Mouse (Mus musculus) brain, embryonic 14.5 days (tissue): ENCODE measurements around the gene Hebp2. TPM values are rescaled to one million over a fixed set of nuclear protein-coding genes. Genes with fewer than 3 reads are reported as not detected.

Source experiments
- DNase-seq: peaks from one replicate; pipeline ENCODE4 v3.0.0-alpha.2; 2011; ENCODE audit warnings: low read depth
- CTCF ChIP-seq: fragments of 200-500 bp; IDR thresholded peaks from 2 replicates; pipeline ENCODE4 v1.5.1; 2012; ENCODE audit warnings: inconsistent platforms, mild to moderate bottlenecking, moderate library complexity, borderline replicate concordance; ENCODE audit not compliant: insufficient read depth, insufficient read length; ENCODE audit errors: extremely low read depth
- POLR2A ChIP-seq: fragments of 200-500 bp; IDR thresholded peaks from 2 replicates; pipeline ENCODE4 v1.6.1; 2012; ENCODE audit warnings: mild to moderate bottlenecking, inconsistent platforms, borderline replicate concordance; ENCODE audit not compliant: poor library complexity, insufficient read depth, insufficient read length, severe bottlenecking; ENCODE audit errors: extremely low read depth
- polyA plus RNA-seq: library from polyadenylated mRNA; depleted of rRNA; stranded (reverse); fragments of >200 nt; gene quantifications from 2 replicates; pipeline ENCODE4 v1.2.3, GENCODE M21; 2012

The Hebp2 gene
- polyA plus RNA-seq, 1 experiment = 4.4 TPM

DNA sequence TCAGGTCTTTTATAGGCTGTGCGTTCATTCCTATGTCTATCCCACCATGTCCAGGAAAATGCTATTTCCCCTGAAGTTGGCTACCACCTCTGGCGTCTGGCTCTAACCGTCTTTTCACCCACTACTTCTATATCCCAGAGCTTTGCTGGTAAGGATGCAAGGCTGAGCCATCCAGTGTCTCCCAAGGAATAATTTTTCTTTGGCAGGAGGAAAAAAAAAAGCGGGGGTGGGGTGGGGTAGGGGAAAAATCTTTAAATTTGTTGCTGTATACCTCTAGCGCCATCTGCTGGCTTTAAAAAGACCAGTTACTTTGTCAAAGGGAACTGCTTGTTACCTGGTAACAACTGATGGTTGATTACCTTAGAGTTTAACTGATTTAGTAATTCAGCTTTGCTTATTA lies 17.4 kb downstream of the Hebp2 start:
- TF ChIP-seq CTCF (peak; percentile 27; the same call in 1 of the 2 replicates), POLR2A (no peak)
- DNase-seq = peak; percentile 73

DNA sequence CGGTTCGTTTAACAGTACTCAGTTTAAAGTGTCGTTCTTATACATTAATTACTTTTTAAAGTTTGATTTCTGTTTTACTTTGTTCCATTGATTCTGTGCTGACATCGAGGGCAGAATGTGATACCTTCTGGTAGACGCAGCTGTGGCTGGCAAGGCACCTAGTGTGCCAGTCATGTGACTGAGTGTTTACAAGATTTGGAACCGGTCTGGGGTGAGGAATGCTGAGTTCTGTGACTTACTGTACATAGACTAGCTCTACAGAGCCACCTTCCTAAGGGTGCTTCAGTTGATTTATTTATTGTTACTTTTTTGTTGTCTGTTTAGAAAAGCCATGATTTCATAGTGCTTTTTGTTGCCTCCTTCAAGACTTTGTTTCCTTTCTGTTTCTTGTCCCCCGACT lies 18.1 kb downstream of the Hebp2 start:
- TF ChIP-seq POLR2A = no peak
- DNase-seq = peak; percentile 70

DNA sequence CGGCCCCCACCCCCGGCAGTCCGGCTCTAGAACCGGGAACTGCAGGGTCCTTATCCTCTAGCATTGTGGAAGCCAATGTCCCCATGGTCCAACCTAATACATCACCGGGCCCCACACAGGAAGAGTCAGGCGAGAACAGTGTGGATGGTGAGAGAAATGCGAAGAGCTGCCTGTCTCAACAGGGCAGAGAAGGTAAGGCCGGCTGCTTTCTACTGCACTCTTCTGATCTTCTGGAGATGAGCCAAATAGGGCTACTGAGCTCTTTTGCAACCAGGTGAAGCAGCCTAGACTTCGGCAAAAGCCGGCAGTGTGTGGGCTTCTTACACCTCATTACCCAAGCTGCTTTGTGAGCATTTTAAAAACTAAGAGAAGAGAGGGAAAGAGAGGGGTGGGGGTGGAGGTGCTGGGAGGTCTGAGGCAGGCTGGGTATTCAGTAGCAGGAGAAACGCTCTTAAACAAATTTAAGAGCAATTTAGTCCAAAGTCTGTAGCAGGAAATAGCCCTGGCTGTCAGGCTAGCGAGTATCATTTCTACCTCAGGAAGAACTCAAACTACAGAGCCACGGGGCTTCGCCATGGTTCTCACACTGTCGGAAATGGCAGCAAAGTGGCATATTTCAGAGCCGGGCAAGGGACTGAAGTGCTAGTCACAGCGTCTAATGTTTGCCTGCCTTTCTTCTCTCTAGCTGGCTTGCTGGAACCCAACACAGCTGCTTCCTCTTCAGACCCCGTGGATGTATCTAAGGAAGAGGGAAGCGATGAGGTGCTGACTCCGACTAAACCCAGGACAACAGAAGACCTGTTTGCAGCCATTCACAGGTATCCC lies 18.8 kb downstream of the Hebp2 start:
- no peak for TF ChIP-seq CTCF
- TF ChIP-seq POLR2A = no peak
- peak; percentile 52 for DNase-seq

DNA sequence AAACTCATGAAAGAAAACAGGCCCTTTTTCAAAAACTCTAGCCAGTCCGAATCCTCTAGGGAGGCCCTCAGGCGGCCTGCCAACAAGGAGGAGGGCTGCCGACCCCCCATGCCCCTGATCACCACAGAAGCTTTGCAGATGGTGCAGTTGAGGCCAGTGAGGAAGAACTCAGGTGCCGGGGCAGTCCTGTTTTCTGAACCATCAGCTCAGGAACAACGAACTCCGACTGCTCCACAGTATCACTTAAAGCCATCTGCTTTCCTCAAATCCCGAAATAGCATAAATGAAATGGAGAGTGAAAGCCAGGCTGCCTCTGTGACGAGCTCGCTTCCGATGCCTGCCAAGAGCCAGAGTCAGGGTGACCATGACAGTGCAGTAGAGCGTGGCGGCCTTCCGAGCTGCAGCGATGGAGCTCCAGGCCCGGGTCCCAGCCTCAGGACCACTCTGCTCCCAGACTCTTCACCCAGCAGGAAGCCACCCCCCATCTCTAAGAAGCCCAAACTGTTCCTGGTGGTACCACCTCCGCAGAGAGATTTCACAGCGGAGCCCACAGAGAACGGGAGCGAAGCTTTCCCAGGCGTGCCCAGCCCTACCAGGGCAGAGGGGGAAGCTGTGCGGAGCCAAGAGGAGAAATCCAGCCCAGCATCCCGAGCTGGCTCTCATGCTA lies 19.6 kb downstream of the Hebp2 start:
- DNase-seq = peak; percentile 69
- TF ChIP-seq POLR2A = no peak
- TF ChIP-seq CTCF = no peak

DNA sequence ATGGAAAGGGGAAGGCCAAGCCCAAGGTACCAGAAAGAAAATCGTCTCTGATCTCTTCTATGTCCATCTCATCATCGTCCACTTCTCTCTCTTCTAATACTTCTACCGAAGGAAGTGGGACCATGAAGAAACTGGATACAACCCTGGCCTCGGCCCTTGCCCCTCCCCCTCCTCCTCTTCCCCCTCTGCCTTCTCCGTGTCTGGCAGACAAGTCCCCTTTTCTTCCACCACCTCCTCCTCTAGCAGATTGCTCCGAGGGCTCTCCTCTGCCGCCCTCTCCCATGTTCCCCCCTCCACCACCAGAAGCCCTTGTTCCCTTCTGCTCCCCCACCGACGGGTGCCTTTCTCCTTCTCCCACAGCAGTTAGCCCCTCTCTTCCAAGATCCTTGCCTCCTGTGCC lies 20.1 kb downstream of the Hebp2 start:
- DNase-seq = peak; percentile 49
- TF ChIP-seq POLR2A = no peak
- no peak for TF ChIP-seq CTCF

DNA sequence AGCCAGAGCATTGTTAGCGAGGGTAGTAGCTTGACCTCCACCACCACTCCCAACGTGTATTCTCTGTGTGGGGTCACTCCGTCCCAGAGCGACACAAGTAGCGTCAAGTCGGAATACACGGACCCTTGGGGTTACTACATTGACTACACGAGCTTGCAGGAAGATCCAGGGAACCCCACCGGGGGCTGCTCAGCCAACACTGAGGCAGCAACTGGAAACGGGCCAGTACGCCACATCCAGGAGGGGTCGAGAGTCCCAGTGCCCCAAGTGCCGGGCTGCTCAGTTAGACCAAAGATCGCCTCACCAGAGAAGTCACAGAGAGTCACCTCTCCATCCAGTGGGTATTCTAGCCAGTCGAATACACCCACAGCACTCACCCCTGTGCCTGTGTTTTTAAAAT lies 20.6 kb downstream of the Hebp2 start:
- no peak for DNase-seq
- TF ChIP-seq CTCF (no peak), POLR2A (no peak)

DNA sequence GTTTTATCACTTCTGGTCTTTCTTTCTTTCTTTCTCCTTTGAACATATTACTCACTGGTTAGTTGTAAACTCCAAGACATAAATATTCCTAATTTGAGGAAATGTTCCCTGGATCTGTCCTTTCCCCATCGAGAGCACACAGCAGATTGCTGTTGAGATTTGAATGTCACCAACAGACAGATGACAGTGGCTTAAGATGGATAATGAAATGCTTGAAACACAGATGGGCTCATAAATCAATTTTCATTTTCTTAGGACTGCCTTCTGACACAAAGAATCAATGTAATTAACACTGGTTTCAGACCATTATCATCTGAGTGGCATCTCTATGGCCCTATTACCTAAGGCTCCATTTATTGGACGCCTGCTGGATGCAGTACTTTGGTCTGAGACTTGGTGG lies 23.3 kb downstream of the Hebp2 start:
- DNase-seq = peak; percentile 67
- no peak for TF ChIP-seq CTCF
- no peak for TF ChIP-seq POLR2A

DNA sequence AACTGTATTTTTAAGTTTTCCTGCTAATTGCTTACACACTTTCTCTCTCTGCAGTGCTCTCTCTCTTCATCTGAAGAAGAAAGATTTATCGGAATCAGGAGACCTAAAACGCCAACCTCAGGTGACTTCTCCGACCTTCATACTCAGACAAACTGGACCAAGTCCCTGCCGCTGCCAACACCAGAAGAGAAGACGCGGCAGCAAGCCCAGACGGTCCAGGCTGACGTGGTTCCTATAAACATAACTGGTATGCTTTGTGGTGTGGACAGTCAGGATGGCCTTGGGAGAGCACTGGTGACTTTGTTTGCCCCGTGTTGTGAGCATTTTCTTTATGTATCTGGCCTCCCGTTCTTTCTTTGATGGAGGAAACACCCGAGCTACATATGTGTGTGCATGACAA lies 34.4 kb downstream of the Hebp2 start:
- DNase-seq = no peak
- TF ChIP-seq CTCF = no peak

DNA sequence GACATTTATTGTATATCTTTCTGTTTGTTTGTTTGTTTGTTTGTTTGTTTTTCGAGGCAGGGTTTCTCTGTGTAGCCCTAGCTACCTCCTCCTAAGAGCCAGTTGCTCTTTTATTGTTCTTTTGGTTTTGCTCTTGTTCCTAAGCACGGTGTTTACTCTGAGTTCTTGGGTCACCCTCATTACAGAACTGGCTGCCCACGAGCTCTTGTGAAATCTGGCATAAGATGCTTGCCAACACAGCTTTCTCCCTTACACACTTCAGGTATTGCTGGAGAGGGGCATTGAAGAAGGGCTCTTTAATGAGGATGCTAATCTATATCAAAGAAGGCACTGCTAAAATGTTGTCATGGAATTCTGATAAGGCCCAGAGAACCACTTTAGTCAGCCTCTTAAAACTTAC lies 35.2 kb downstream of the Hebp2 start:
- no peak for DNase-seq
- TF ChIP-seq POLR2A (no peak), CTCF (no peak)

DNA sequence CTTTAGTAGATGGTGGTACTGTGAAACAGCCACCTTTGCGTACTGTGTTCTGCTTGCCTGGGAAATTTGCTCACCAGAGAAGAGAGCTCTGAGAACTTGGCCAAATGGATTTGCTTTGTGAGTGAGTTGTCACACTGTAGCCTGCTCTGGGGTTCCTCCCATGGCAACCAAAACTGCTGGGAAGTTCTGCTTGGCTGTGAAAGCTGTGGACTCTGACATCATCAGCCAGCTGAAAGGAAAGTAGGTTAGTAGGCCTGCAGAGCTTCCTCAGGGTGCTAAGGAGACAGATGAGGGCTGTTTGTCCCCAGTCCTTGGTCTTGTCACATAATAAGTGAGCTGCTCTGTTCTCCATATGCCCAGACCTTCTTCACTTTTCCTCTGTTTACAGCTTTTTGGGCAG lies 37.3 kb downstream of the Hebp2 start:
- DNase-seq = peak; percentile 74
- TF ChIP-seq CTCF (no peak), POLR2A (no peak)

DNA sequence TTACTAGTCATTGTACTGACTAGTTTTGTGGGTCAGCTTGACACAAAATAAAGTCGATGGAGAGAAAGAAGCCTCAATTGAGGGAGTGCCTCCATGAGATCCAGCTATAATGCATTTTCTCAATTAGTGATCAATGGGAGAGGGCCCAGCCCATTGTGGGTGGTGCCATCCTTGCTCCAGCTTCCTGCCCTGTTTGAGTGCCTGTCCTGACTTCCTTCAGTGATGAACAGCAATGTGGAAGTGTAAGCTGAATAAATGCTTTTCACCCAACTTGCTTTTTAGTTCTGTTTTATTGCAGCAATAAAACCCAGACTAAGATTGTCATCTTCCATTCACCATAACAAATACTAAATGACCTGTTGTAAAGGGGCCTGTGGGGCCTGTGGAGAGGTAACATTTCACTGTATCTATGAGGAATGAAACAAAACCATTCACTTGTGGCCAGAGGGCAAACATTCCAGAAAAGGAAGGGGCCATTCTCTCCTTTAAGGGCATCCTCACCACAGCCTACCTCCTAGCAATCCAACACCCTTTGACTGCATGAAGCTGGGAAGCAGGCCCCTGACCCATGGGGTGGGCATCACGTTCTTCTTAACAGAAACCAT lies 37.9 kb downstream of the Hebp2 start:
- TF ChIP-seq POLR2A = no peak
- no peak for TF ChIP-seq CTCF
- DNase-seq = no peak

DNA sequence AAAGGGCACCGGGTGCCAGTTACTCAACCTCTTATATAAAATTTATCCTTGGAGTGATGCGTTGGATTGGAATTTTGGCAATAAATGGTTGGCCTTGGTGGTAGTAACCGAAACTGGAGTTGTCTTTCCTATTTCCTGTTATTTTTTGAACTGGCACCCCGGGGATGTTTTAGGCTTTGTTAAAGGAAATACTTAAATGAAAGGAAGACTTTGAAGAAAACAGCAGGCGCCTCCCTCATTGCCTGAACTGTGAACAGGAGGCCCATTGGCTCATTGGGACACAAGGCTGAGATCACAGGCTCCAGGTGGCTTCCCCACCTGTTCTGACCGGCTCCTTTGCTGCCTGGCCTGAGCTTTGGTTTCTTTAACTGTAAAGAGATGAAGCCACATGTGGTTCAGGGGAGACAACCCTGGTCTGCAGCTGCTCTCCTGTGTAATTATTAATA lies 39.4 kb downstream of the Hebp2 start:
- peak; percentile 65 for DNase-seq
- TF ChIP-seq POLR2A (no peak), CTCF (no peak)

DNA sequence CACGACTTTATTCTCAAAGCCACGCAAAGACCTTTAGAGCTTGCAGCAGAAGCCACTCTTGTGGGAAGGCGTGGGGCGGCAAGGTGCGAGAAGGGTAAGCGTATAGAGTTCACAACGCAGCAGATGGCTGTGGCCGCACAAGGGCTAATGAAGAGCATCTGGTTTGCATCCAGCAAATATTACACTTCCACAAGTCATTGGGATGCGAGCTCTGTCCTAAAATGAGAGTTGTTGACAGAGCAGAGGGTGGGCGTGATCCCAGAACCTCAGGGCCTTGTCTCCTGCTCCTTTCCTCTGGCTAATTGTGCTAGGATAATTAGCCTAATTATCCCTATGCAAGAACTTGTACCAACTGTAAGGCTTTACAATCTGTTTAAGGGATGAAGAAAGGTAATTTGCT lies 40.2 kb downstream of the Hebp2 start:
- peak; percentile 93 for DNase-seq

More for the DNA sequence above, 40.2 kb downstream of the Hebp2 start:
- TF ChIP-seq POLR2A (no peak), CTCF (no peak)
